Mouse (Mus musculus) gastrocnemius, postnatal 36 days (tissue): ENCODE measurements around the gene Atp6v1g1. TPM values are rescaled to one million over a fixed set of nuclear protein-coding genes. Genes with fewer than 3 reads are reported as not detected.

ENCODE experiments used
- DNase-seq, 2 experiments: peaks; one replicate each; pipeline ENCODE4 v3.0.0; 2022
- intact Hi-C: fragments of 180-260 bp; cut with DNase I; formaldehyde crosslinking; loops from one replicate; pipeline ENCODE4 v1.15.1; 2025
- long read RNA-seq, 2 experiments: library from polyadenylated mRNA; stranded (forward); transcript quantifications; one replicate each; pipeline ENCODE4 v2.0.0; 2021
- total RNA-seq, 2 experiments: library from RNA; stranded (reverse); gene quantifications; 2 replicates each; pipeline ENCODE4 v1.2.3; 2021

The Atp6v1g1 gene
- 100 to 1,000 TPM; 209 to 253 TPM for total RNA-seq
- long read RNA-seq, experiment 1, transcript Atp6v1g1-201 (3 exons, 1,135 nt), result major isoform, 584 of 616 reads
- long read RNA-seq, experiment 1, partial matches to known transcripts, result 22 of 616 reads
- long read RNA-seq, experiment 1, other reads (novel, unspliced or antisense), result 10 of 616 reads
- long read RNA-seq, experiment 2, transcript Atp6v1g1-201 (3 exons, 1,135 nt), result major isoform, 874 of 906 reads
- long read RNA-seq, experiment 2, partial matches to known transcripts, result 18 of 906 reads
- long read RNA-seq, experiment 2, other reads (novel, unspliced or antisense), result 14 of 906 reads

GRCm38 (mm10) chr4:63544494-63545230, at the start of gene Atp6v1g1:
Atp6v1g1 (plus strand) TSS chr4:63544772.
- intact Hi-C loops, result no loop called here
- peak; percentile 94 for DNase-seq

- peak in 1 of 2 experiments; percentile 32 for DNase-seq
- intact Hi-C loops, result no loop called here
Measured at GRCm38 (mm10) chr4:63494967-63495914, 49.3 kb upstream of the Atp6v1g1 start.

- peak; percentile 58 to 66 for DNase-seq
- intact Hi-C loops, result no loop called here
Measured at GRCm38 (mm10) chr4:63495915-63496278, 48.7 kb upstream of the Atp6v1g1 start, which contains the start of gene Whrn. Whrn (minus strand) TSS chr4:63495991.

GRCm38 (mm10) chr4:63496312-63496711, 48.3 kb upstream of the Atp6v1g1 start:
- intact Hi-C loops, result no loop called here
- DNase-seq, result no peak

GRCm38 (mm10) chr4:63498346-63498745, 46.2 kb upstream of the Atp6v1g1 start:
- DNase-seq, result no peak
- intact Hi-C loops, result no loop called here

- DNase-seq, result no peak
- intact Hi-C loops, result loop anchor here (10.0 kb wide), 1 partner anchor 184 kb away; no protein-coding TSS in a partner anchor
Measured at GRCm38 (mm10) chr4:63501050-63501449, 43.5 kb upstream of the Atp6v1g1 start.

- DNase-seq, result no peak
- intact Hi-C loops, result loop anchor here (10.0 kb wide), 1 partner anchor 181 kb away; no protein-coding TSS in a partner anchor
Measured at GRCm38 (mm10) chr4:63503949-63504348, 40.6 kb upstream of the Atp6v1g1 start.

- intact Hi-C loops, result loop anchor here (5.0 to 10.0 kb wide), 4 partner anchors 50 to 177 kb away; partner anchors contain the start of gene Tmem268
- DNase-seq, result no peak
Measured at GRCm38 (mm10) chr4:63507478-63507877, 37.1 kb upstream of the Atp6v1g1 start.

GRCm38 (mm10) chr4:63508232-63508631, 36.3 kb upstream of the Atp6v1g1 start:
- intact Hi-C loops, result loop anchor here (1.0 to 10.0 kb wide), 5 partner anchors 49 to 440 kb away; partner anchors contain the start of gene Tmem268
- DNase-seq, result peak; percentile 77 to 78

GRCm38 (mm10) chr4:63512921-63513320, 31.7 kb upstream of the Atp6v1g1 start:
- no peak for DNase-seq
- intact Hi-C loops, result no loop called here

- no peak for DNase-seq
- intact Hi-C loops, result no loop called here
Measured at GRCm38 (mm10) chr4:63514454-63514984, 30.1 kb upstream of the Atp6v1g1 start.

GRCm38 (mm10) chr4:63515021-63515420, 29.6 kb upstream of the Atp6v1g1 start:
- no peak for DNase-seq
- intact Hi-C loops, result no loop called here

- intact Hi-C loops, result no loop called here
- DNase-seq, result no peak
Measured at GRCm38 (mm10) chr4:63521813-63522419, 22.7 kb upstream of the Atp6v1g1 start.

- no peak for DNase-seq
- intact Hi-C loops, result no loop called here
Measured at GRCm38 (mm10) chr4:63525514-63525913, 19.1 kb upstream of the Atp6v1g1 start.

GRCm38 (mm10) chr4:63528946-63529345, 15.6 kb upstream of the Atp6v1g1 start:
- intact Hi-C loops, result no loop called here

GRCm38 (mm10) chr4:63530409-63530808, 14.2 kb upstream of the Atp6v1g1 start:
- DNase-seq, result no peak
- intact Hi-C loops, result no loop called here

More at GRCm38 (mm10) chr4:63528946-63529345, 15.6 kb upstream of the Atp6v1g1 start:
- DNase-seq, result no peak

GRCm38 (mm10) chr4:63537602-63538001, 7.0 kb upstream of the Atp6v1g1 start:
- intact Hi-C loops, result no loop called here
- DNase-seq, result no peak

GRCm38 (mm10) chr4:63542209-63542608, 2.4 kb upstream of the Atp6v1g1 start:
- no peak for DNase-seq
- intact Hi-C loops, result no loop called here

- no peak for DNase-seq
- intact Hi-C loops, result no loop called here
Measured at GRCm38 (mm10) chr4:63543746-63544493, 652 bp upstream of the Atp6v1g1 start.
